Mouse (Mus musculus) spleen, adult 2 months (tissue): Measurements from ENCODE around the gene Mrpl16.

Experiments used
- CTCF ChIP-seq: fragments of 200-500 bp; IDR thresholded peaks from 2 replicates; pipeline ENCODE4 v1.5.1; 2011; ENCODE audit warnings: mild to moderate bottlenecking, inconsistent platforms; ENCODE audit not compliant: insufficient read depth, insufficient read length, insufficient replicate concordance; ENCODE audit errors: extremely low read depth
- POLR2A ChIP-seq: fragments of 200-500 bp; IDR thresholded peaks from 2 replicates; pipeline ENCODE4 v1.6.1; 2011; ENCODE audit warnings: low read depth, low read length, inconsistent platforms

DNA sequence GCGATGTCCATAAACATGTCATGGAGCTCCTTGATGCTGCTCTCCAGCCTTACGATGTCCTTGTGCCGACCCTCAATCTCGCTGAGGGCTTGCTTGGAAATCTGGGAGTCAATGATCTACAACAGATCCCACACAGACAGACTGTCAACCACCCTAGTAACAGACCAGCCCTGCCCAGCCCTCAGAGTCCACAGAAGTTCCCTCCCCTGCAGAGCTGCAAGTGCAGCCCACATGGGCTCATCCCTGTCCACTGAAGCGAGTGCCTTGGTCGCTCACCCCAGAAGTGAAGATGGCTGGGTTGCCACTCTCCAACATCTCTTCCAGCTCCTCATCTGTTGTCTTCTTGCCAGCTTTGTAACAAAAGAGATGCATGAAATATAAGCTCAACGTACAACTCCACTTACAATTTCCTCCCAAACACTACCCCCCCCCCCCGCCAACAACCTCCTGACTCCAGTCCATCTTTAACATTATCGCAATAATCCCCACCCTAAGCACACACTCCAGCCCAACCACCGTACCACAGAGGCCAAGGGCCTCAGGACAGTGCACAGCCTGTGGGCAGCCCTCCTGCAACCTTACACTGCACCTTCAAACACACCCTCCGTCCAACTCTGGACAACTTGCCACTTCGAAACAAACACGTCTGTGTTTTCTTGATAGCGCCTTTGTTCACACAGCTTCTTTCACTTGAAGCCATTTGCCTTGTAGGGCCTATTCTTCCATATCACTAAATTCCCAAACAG, 15.4 kb downstream of the Mrpl16 start:
- TF ChIP-seq POLR2A: no peak
- TF ChIP-seq CTCF: no peak
